Mouse (Mus musculus): ENCODE results near the gene Ltbr. TPM values are rescaled to one million over a fixed set of nuclear protein-coding genes. Genes with fewer than 3 reads are reported as not detected.
"Not testable (repeated sequence)": the region's sequence is repeated elsewhere in the genome, so short reads cannot be mapped to it uniquely, and the experiment has no call there.

Ltbr gene
- polyA plus RNA-seq, 1 experiment, result 13.2 TPM

GRCm38 (mm10) chr6:125314231-125314563 lies 512 bp upstream of the Ltbr start:
- no peak for DNase-seq (ENCODE audit: extremely low spot score in 1 of 2, low spot score in 1 of 2)

- DNase-seq (ENCODE audit: extremely low spot score in 1 of 2, low spot score in 1 of 2), result no peak
Measured at GRCm38 (mm10) chr6:125312581-125313355, 917 bp downstream of the Ltbr start.

- no peak for DNase-seq (ENCODE audit: extremely low spot score in 1 of 2, low spot score in 1 of 2)
Measured at GRCm38 (mm10) chr6:125312171-125312570, 1.5 kb downstream of the Ltbr start.

- DNase-seq (ENCODE audit: extremely low spot score in 1 of 2, low spot score in 1 of 2), result no peak
Measured at GRCm38 (mm10) chr6:125309406-125309805, 4.3 kb downstream of the Ltbr start.

- no peak for DNase-seq (ENCODE audit: extremely low spot score in 1 of 2, low spot score in 1 of 2)
Measured at GRCm38 (mm10) chr6:125308921-125309320, 4.8 kb downstream of the Ltbr start.

- DNase-seq (ENCODE audit: extremely low spot score in 1 of 2, low spot score in 1 of 2), result no peak
Measured at GRCm38 (mm10) chr6:125307091-125307490, 6.6 kb downstream of the Ltbr start.

GRCm38 (mm10) chr6:125305465-125305864 lies 8.2 kb downstream of the Ltbr start:
- DNase-seq (ENCODE audit: extremely low spot score in 1 of 2, low spot score in 1 of 2), result no peak

GRCm38 (mm10) chr6:125304408-125304807 lies 9.3 kb downstream of the Ltbr start:
- not testable (repeated sequence) for DNase-seq (ENCODE audit: extremely low spot score in 1 of 2, low spot score in 1 of 2)

- DNase-seq (ENCODE audit: extremely low spot score in 1 of 2, low spot score in 1 of 2), result no peak
Measured at GRCm38 (mm10) chr6:125303242-125303641, 10.4 kb downstream of the Ltbr start.

- DNase-seq (ENCODE audit: extremely low spot score in 1 of 2, low spot score in 1 of 2), result no peak
Measured at GRCm38 (mm10) chr6:125302231-125302982, 11.3 kb downstream of the Ltbr start.

GRCm38 (mm10) chr6:125300982-125301381 lies 12.7 kb downstream of the Ltbr start:
- DNase-seq (ENCODE audit: extremely low spot score in 1 of 2, low spot score in 1 of 2), result no peak

GRCm38 (mm10) chr6:125297149-125297820 lies 16.4 kb downstream of the Ltbr start:
- DNase-seq (ENCODE audit: extremely low spot score in 1 of 2, low spot score in 1 of 2), result no peak

- DNase-seq (ENCODE audit: extremely low spot score in 1 of 2, low spot score in 1 of 2), result no peak
Measured at GRCm38 (mm10) chr6:125294049-125294448, 19.6 kb downstream of the Ltbr start.

- DNase-seq (ENCODE audit: extremely low spot score in 1 of 2, low spot score in 1 of 2), result no peak
Measured at GRCm38 (mm10) chr6:125292256-125292655, 21.4 kb downstream of the Ltbr start.

- peak in 1 of 2 experiments; percentile 55 for DNase-seq (ENCODE audit: extremely low spot score in 1 of 2, low spot score in 1 of 2)
Measured at GRCm38 (mm10) chr6:125291329-125291728, 22.4 kb downstream of the Ltbr start.

- no peak for DNase-seq (ENCODE audit: extremely low spot score in 1 of 2, low spot score in 1 of 2)
Measured at GRCm38 (mm10) chr6:125288730-125289129, 25.0 kb downstream of the Ltbr start.

GRCm38 (mm10) chr6:125286944-125287343 lies 26.7 kb downstream of the Ltbr start:
- DNase-seq (ENCODE audit: extremely low spot score in 1 of 2, low spot score in 1 of 2), result no peak

GRCm38 (mm10) chr6:125285890-125286289 lies 27.8 kb downstream of the Ltbr start, which contains the start of gene Tuba3a:
Tuba3a (minus strand) TSS chr6:125286042.
- DNase-seq (ENCODE audit: extremely low spot score in 1 of 2, low spot score in 1 of 2), result no peak

GRCm38 (mm10) chr6:125284751-125285150 lies 28.9 kb downstream of the Ltbr start:
- DNase-seq (ENCODE audit: extremely low spot score in 1 of 2, low spot score in 1 of 2), result no peak

GRCm38 (mm10) chr6:125284250-125284649 lies 29.4 kb downstream of the Ltbr start:
- DNase-seq (ENCODE audit: extremely low spot score in 1 of 2, low spot score in 1 of 2), result no peak

- DNase-seq (ENCODE audit: extremely low spot score in 1 of 2, low spot score in 1 of 2), result not testable (repeated sequence)
Measured at GRCm38 (mm10) chr6:125282721-125283120, 31.0 kb downstream of the Ltbr start.
